Mouse (Mus musculus) midbrain, embryonic 12.5 days (tissue): ENCODE data around the gene Cyb5r3. TPM values are rescaled to one million over a fixed set of nuclear protein-coding genes. Genes with fewer than 3 reads are reported as not detected.

ENCODE experiments used
- ATAC-seq: fragments of 200-750 bp; cut with Nextera tagmentation; 2 replicates; pipeline ENCODE4 v1.8.0; 2017; ENCODE audit warnings: low read depth, moderate TSS enrichment, moderate library complexity; ENCODE audit not compliant: low FRiP score
- H3K27ac ChIP-seq: fragments of 300-500 bp; sonication (generic); replicated peaks from 2 replicates; pipeline ENCODE4 v1.5.1; 2016; ENCODE audit warnings: mild to moderate bottlenecking
- H3K27me3 ChIP-seq: fragments of 300-500 bp; sonication (generic); 2 replicates; pipeline ENCODE4 v1.6.1; 2016; ENCODE audit warnings: mild to moderate bottlenecking
- H3K36me3 ChIP-seq: fragments of 300-500 bp; sonication (generic); 2 replicates; pipeline ENCODE4 v1.6.1; 2016
- H3K4me1 ChIP-seq: fragments of 300-500 bp; sonication (generic); 2 replicates; pipeline ENCODE4 v1.6.1; 2016
- H3K4me2 ChIP-seq: fragments of 300-500 bp; sonication (generic); replicated peaks from 2 replicates; pipeline ENCODE4 v1.6.1; 2016; ENCODE audit warnings: mild to moderate bottlenecking, moderate library complexity
- H3K4me3 ChIP-seq: fragments of 300-500 bp; sonication (generic); 2 replicates; pipeline ENCODE4 v1.5.1; 2016; ENCODE audit warnings: mild to moderate bottlenecking
- H3K9ac ChIP-seq: fragments of 300-500 bp; sonication (generic); replicated peaks from 2 replicates; pipeline ENCODE4 v1.6.1; 2016; ENCODE audit warnings: mild to moderate bottlenecking, moderate library complexity
- H3K9me3 ChIP-seq: fragments of 300-500 bp; sonication (generic); 2 replicates; pipeline ENCODE4 v1.6.1; 2016; ENCODE audit warnings: mild to moderate bottlenecking
- WGBS: fragments of 180-500 bp; shearing (Covaris S2); methylation state at CpG from one replicate; pipeline ENCODE4 v1.1.7; 2016; 5-methylcytosine and 5-hydroxymethylcytosine counted together
- polyA plus RNA-seq: library from polyadenylated mRNA; unstranded; fragments of >200 nt; fragmentation: Nextera tagmentation; extraction: Ambion mirVana; gene quantifications from 2 replicates; pipeline ENCODE4 v1.2.1, GENCODE M21; 2016

The Cyb5r3 gene
- polyA plus RNA-seq, 1 experiment from 2014 or later = 139 TPM

GRCm38 (mm10) chr15:83182351-83182750 is 10.0 kb upstream of the Cyb5r3 start:
- Histone ChIP-seq H3K4me2 (no peak overlapping the region), H3K9me3 (no peaks in the 10 kb centered on the region), H3K4me1 (no peaks in the 10 kb centered on the region), H3K27ac (no peak overlapping the region), H3K36me3 (no peaks in the 10 kb centered on the region), H3K27me3 (no peaks in the 10 kb centered on the region; the same call in 1 of the 2 replicates), H3K4me3 (no peak overlapping the region), H3K9ac (no peak overlapping the region)
- 64% methylated on average over 5 of the region's 5 CpGs for WGBS
- ATAC-seq = no peak

GRCm38 (mm10) chr15:83181800-83182330 is 9.5 kb upstream of the Cyb5r3 start:
- Histone ChIP-seq H3K27ac (no peak overlapping the region), H3K4me3 (no peak overlapping the region), H3K4me1 (no peaks in the 10 kb centered on the region), H3K36me3 (no peaks in the 10 kb centered on the region), H3K9ac (no peak overlapping the region), H3K9me3 (no peaks in the 10 kb centered on the region), H3K27me3 (no peaks in the 10 kb centered on the region; the same call in 1 of the 2 replicates), H3K4me2 (no peak overlapping the region)
- WGBS = 46% methylated on average over 4 of the region's 4 CpGs
- ATAC-seq = no peak

- no peak for ATAC-seq
- no peaks in the 10 kb centered on the region for H3K4me1 ChIP-seq
- no peak overlapping the region for H3K4me3 ChIP-seq
- WGBS = 89% methylated on average over 6 of the region's 6 CpGs
- H3K9ac ChIP-seq = no peak overlapping the region
- H3K36me3 ChIP-seq = no peaks in the 10 kb centered on the region
- no peaks in the 10 kb centered on the region for H3K9me3 ChIP-seq
- no peaks in the 10 kb centered on the region; the same call in 1 of the 2 replicates for H3K27me3 ChIP-seq
- no peak overlapping the region for H3K4me2 ChIP-seq
- no peak overlapping the region for H3K27ac ChIP-seq
Measured at GRCm38 (mm10) chr15:83180004-83180403, 7.6 kb upstream of the Cyb5r3 start.

GRCm38 (mm10) chr15:83176653-83177052 is 4.3 kb upstream of the Cyb5r3 start:
- no peaks in the 10 kb centered on the region for H3K9me3 ChIP-seq
- 81% methylated on average over 4 of the region's 4 CpGs for WGBS
- no peak overlapping the region for H3K4me3 ChIP-seq
- no peak for ATAC-seq
- no peaks in the 10 kb centered on the region for H3K36me3 ChIP-seq
- H3K9ac ChIP-seq = no peak overlapping the region
- H3K4me2 ChIP-seq = no peak overlapping the region
- H3K4me1 ChIP-seq = peaks cover 8% of the 10 kb centered on the region
- no peaks in the 10 kb centered on the region for H3K27me3 ChIP-seq
- no peak overlapping the region for H3K27ac ChIP-seq

GRCm38 (mm10) chr15:83173914-83174884 is 1.8 kb upstream of the Cyb5r3 start:
- H3K9ac ChIP-seq = no peak overlapping the region
- no peaks in the 10 kb centered on the region for H3K9me3 ChIP-seq
- H3K36me3 ChIP-seq = no peaks in the 10 kb centered on the region
- ATAC-seq = no peak
- H3K27ac ChIP-seq = no peak overlapping the region
- 89% methylated on average over 14 of the region's 14 CpGs for WGBS
- no peak overlapping the region for H3K4me3 ChIP-seq
- no peaks in the 10 kb centered on the region for H3K27me3 ChIP-seq
- peaks cover 28% of the 10 kb centered on the region for H3K4me1 ChIP-seq
- H3K4me2 ChIP-seq = no peak overlapping the region

GRCm38 (mm10) chr15:83171712-83172481 is 495 bp downstream of the Cyb5r3 start:
- Histone ChIP-seq H3K36me3 (no peaks in the 10 kb centered on the region), H3K4me2 (peak overlapping the region; percentile 74), H3K27ac (peak overlapping the region; percentile 83), H3K9ac (peak overlapping the region; percentile 87), H3K4me1 (peaks cover 28% of the 10 kb centered on the region), H3K4me3 (peak overlapping the region; percentile 79), H3K9me3 (no peaks in the 10 kb centered on the region), H3K27me3 (no peaks in the 10 kb centered on the region)
- under 1% methylated on average over 67 of the region's 67 CpGs for WGBS
- peak; percentile 93 for ATAC-seq

GRCm38 (mm10) chr15:83170956-83171659 is 1.3 kb downstream of the Cyb5r3 start:
- Histone ChIP-seq H3K4me2 (peak overlapping the region; percentile 74), H3K4me1 (peaks cover 28% of the 10 kb centered on the region), H3K36me3 (no peaks in the 10 kb centered on the region), H3K9ac (peak overlapping the region; percentile 87), H3K9me3 (no peaks in the 10 kb centered on the region), H3K27me3 (no peaks in the 10 kb centered on the region), H3K27ac (no peak overlapping the region), H3K4me3 (peak overlapping the region; percentile 79)
- ATAC-seq = no peak
- 61% methylated on average over 8 of the region's 8 CpGs for WGBS

- Histone ChIP-seq H3K9ac (0 out of 2 replicates have a peak overlapping the region, but pooled peaks have one; percentile 6), H3K9me3 (no peaks in the 10 kb centered on the region), H3K36me3 (peaks cover 6% of the 10 kb centered on the region; the same call in 1 of the 2 replicates), H3K4me2 (peak overlapping the region; percentile 13; the same call in 1 of the 2 replicates), H3K4me3 (no peak overlapping the region), H3K27ac (no peak overlapping the region), H3K27me3 (no peaks in the 10 kb centered on the region), H3K4me1 (peaks cover 28% of the 10 kb centered on the region)
- ATAC-seq = no peak
- WGBS = 84% methylated on average over 8 of the region's 8 CpGs
Measured at GRCm38 (mm10) chr15:83169772-83170722, 2.3 kb downstream of the Cyb5r3 start.

- H3K4me1 ChIP-seq = peaks cover 28% of the 10 kb centered on the region
- 0 out of 2 replicates have a peak overlapping the region, but pooled peaks have one; percentile 13 for H3K4me2 ChIP-seq
- peaks cover 10% of the 10 kb centered on the region; the same call in 1 of the 2 replicates for H3K36me3 ChIP-seq
- no peak overlapping the region; the same call in 1 of the 2 replicates for H3K9ac ChIP-seq
- ATAC-seq = no peak
- no peaks in the 10 kb centered on the region for H3K9me3 ChIP-seq
- H3K27ac ChIP-seq = no peak overlapping the region
- 82% methylated on average over 7 of the region's 7 CpGs for WGBS
- H3K4me3 ChIP-seq = no peak overlapping the region
- H3K27me3 ChIP-seq = no peaks in the 10 kb centered on the region
Measured at GRCm38 (mm10) chr15:83168875-83169771, 3.3 kb downstream of the Cyb5r3 start.

- peaks cover 10% of the 10 kb centered on the region; the same call in 1 of the 2 replicates for H3K36me3 ChIP-seq
- no peak overlapping the region for H3K4me2 ChIP-seq
- H3K9me3 ChIP-seq = no peaks in the 10 kb centered on the region
- H3K9ac ChIP-seq = no peak overlapping the region
- H3K27me3 ChIP-seq = no peaks in the 10 kb centered on the region
- 84% methylated on average over 3 of the region's 3 CpGs for WGBS
- H3K4me3 ChIP-seq = no peak overlapping the region
- peaks cover 28% of the 10 kb centered on the region for H3K4me1 ChIP-seq
- no peak for ATAC-seq
- no peak overlapping the region for H3K27ac ChIP-seq
Measured at GRCm38 (mm10) chr15:83168311-83168710, 4.1 kb downstream of the Cyb5r3 start.
